12 mouse cellular contexts compared by ENCODE assay signal in the genomic region with DNA sequence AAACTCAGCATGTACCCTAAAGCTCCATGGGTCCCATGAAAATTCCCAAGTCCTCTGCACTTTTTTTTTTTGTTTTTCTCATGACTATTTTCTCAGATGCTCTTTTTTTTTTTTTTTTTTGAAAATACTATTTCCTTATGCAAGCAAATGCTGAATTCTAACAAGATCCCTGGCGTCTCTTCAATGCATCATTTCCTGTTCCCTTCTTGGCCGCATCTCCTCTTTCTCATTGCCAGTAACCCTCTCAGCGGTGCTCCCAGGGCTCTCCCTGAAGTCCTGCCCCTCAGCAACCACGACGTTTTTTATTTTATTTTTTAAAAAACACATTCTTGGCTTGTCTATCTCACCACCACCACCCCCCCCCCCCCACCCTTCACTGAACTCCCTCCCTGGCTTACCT.
DNase-seq lines count a peak whose midpoint lies in the region; ATAC-seq and TF ChIP-seq lines count a peak whose summit lies in the region.
"Had no signal": no experiment of that assay in that cellular context is flagged by ENCODE, and none has a peak within 500 bp of the region (broad histone marks: within the 10 kb centered on the region; RNA-seq: fewer than 3 reads in every experiment).

No protein-coding gene starts in this region.

- H3K27ac ChIP-seq in embryonic facial prominence, embryonic 14.5 days (replicated peaks; ENCODE audit: low read depth, low read length) = peak overlapping the region; percentile 39; the same call in 1 of the 2 replicates
- H3K27ac ChIP-seq in embryonic facial prominence, embryonic 10.5 days (replicated peaks) = no peak overlapping the region
- H3K27ac ChIP-seq in kidney, postnatal 0 days = no peak overlapping the region
- peak overlapping the region; percentile 31; the same call in 1 of the 2 replicates for H3K27ac ChIP-seq in heart, embryonic 15.5 days
- no peak overlapping the region for H3K27ac ChIP-seq in stomach, postnatal 0 days (replicated peaks)
- H3K27ac ChIP-seq: limb, embryonic 12.5 days had no signal

- ATAC-seq in embryonic facial prominence, embryonic 14.5 days (ENCODE audit: low read depth) = no peak
- no peak for ATAC-seq in kidney, postnatal 0 days (replicated peaks; ENCODE audit: low FRiP score, low read depth)
- ATAC-seq in heart, embryonic 15.5 days (replicated peaks; ENCODE audit: insufficient number of reproducible peaks, insufficient read depth, low FRiP score, low read depth) = no peak
- no peak for ATAC-seq in stomach, postnatal 0 days (ENCODE audit: low FRiP score, low TSS enrichment)

- peaks cover 21% of the 10 kb centered on the region for H3K4me1 ChIP-seq in embryonic facial prominence, embryonic 14.5 days (ENCODE audit: control insufficient read depth, insufficient read depth, low read length)
- peaks cover 21% of the 10 kb centered on the region for H3K4me1 ChIP-seq in embryonic facial prominence, embryonic 10.5 days
- no peaks in the 10 kb centered on the region for H3K4me1 ChIP-seq in kidney, postnatal 0 days (replicated peaks; ENCODE audit: insufficient read depth, low read length)
- H3K4me1 ChIP-seq in heart, embryonic 15.5 days (replicated peaks) = peaks cover 18% of the 10 kb centered on the region
- no peaks in the 10 kb centered on the region for H3K4me1 ChIP-seq in stomach, postnatal 0 days (replicated peaks; ENCODE audit: control insufficient read depth, insufficient read depth)

- peak; percentile 81 for DNase-seq in embryonic facial prominence, embryonic 14.5 days (ENCODE audit: low spot score)
- DNase-seq in embryonic facial prominence, embryonic 10.5 days (ENCODE audit: low spot score) = no peak
- DNase-seq in kidney, postnatal 0 days (ENCODE audit: low spot score) = peak; percentile 48
- DNase-seq in kidney, postnatal 4 days = no peak
- peak; percentile 70 for DNase-seq in 416B (ENCODE audit: low read depth)
- no peak for DNase-seq in stomach, postnatal 0 days (ENCODE audit: low spot score)
- DNase-seq in cerebellum, adult 11 months = no peak
- DNase-seq: adrenal gland, postnatal 14 days; retina, postnatal 1 day; thymus, postnatal 25 days had no signal

- H3K27me3 ChIP-seq in embryonic facial prominence, embryonic 14.5 days (replicated peaks; ENCODE audit: control insufficient read depth, insufficient read depth, low read length) = no peaks in the 10 kb centered on the region
- no peaks in the 10 kb centered on the region; the same call in 1 of the 2 replicates for H3K27me3 ChIP-seq in embryonic facial prominence, embryonic 10.5 days (replicated peaks; ENCODE audit: low read depth, poor library complexity, severe bottlenecking)
- H3K27me3 ChIP-seq in kidney, postnatal 0 days (ENCODE audit: insufficient read depth, low read length) = no peaks in the 10 kb centered on the region
- H3K27me3 ChIP-seq in heart, embryonic 15.5 days = no peaks in the 10 kb centered on the region
- H3K27me3 ChIP-seq in stomach, postnatal 0 days (ENCODE audit: control insufficient read depth, insufficient read depth, low read length) = no peaks in the 10 kb centered on the region; the same call in 1 of the 2 replicates

- no peak overlapping the region for H3K4me3 ChIP-seq in embryonic facial prominence, embryonic 14.5 days (ENCODE audit: low read depth, low read length)
- H3K4me3 ChIP-seq in embryonic facial prominence, embryonic 10.5 days = no peak overlapping the region
- no peak overlapping the region for H3K4me3 ChIP-seq in kidney, postnatal 0 days (replicated peaks; ENCODE audit: low read depth, low read length)
- no peak overlapping the region for H3K4me3 ChIP-seq in heart, embryonic 15.5 days
- H3K4me3 ChIP-seq in stomach, postnatal 0 days (ENCODE audit: low read depth, low read length) = no peak overlapping the region
- H3K4me3 ChIP-seq: limb, embryonic 12.5 days had no signal

- H3K36me3 ChIP-seq in embryonic facial prominence, embryonic 14.5 days (ENCODE audit: control insufficient read depth, insufficient read depth, low read length) = no peaks in the 10 kb centered on the region
- H3K36me3 ChIP-seq in embryonic facial prominence, embryonic 10.5 days (replicated peaks) = no peaks in the 10 kb centered on the region
- H3K36me3 ChIP-seq in kidney, postnatal 0 days (ENCODE audit: insufficient read depth, low read length) = no peaks in the 10 kb centered on the region
- H3K36me3 ChIP-seq in heart, embryonic 15.5 days = no peaks in the 10 kb centered on the region; the same call in 1 of the 2 replicates
- no peaks in the 10 kb centered on the region for H3K36me3 ChIP-seq in stomach, postnatal 0 days (ENCODE audit: control insufficient read depth, insufficient read depth, low read length)
- H3K36me3 ChIP-seq: limb, embryonic 12.5 days had no signal

- H3K4me2 ChIP-seq in embryonic facial prominence, embryonic 14.5 days (ENCODE audit: low read depth, low read length) = no peak overlapping the region
- no peak overlapping the region for H3K4me2 ChIP-seq in kidney, postnatal 0 days (ENCODE audit: low read length)
- no peak overlapping the region for H3K4me2 ChIP-seq in heart, embryonic 15.5 days
- H3K4me2 ChIP-seq in stomach, postnatal 0 days (replicated peaks; ENCODE audit: low read depth) = no peak overlapping the region
- H3K4me2 ChIP-seq: limb, embryonic 12.5 days had no signal

- H3K9ac ChIP-seq in embryonic facial prominence, embryonic 14.5 days (ENCODE audit: low read depth, low read length) = no peak overlapping the region
- no peak overlapping the region for H3K9ac ChIP-seq in kidney, postnatal 0 days (ENCODE audit: low read depth, low read length)
- H3K9ac ChIP-seq in heart, embryonic 15.5 days = no peak overlapping the region
- H3K9ac ChIP-seq in stomach, postnatal 0 days (ENCODE audit: low read length) = no peak overlapping the region
- H3K9ac ChIP-seq: limb, embryonic 12.5 days had no signal

- 40% methylated on average over 5 of the region's 5 CpGs for WGBS in embryonic facial prominence, embryonic 14.5 days
- 77% methylated on average over 5 of the region's 5 CpGs for WGBS in embryonic facial prominence, embryonic 10.5 days
- 44% methylated on average over 5 of the region's 5 CpGs for WGBS in kidney, postnatal 0 days
- 63% methylated on average over 5 of the region's 5 CpGs for whole genome bisulfite sequencing in heart, embryonic 15.5 days
- 46% methylated on average over 5 of the region's 5 CpGs for WGBS in stomach, postnatal 0 days

- no peak for TF ChIP-seq EP300 in stomach, postnatal 0 days (optimal IDR thresholded peaks at IDR 0.05)

- no peaks in the 10 kb centered on the region for H3K9me3 ChIP-seq in embryonic facial prominence, embryonic 14.5 days (ENCODE audit: control insufficient read depth, low read length)
- no peaks in the 10 kb centered on the region for H3K9me3 ChIP-seq in embryonic facial prominence, embryonic 10.5 days
- no peaks in the 10 kb centered on the region for H3K9me3 ChIP-seq in kidney, postnatal 0 days (replicated peaks; ENCODE audit: low read length)
- H3K9me3 ChIP-seq in heart, embryonic 15.5 days (replicated peaks) = no peaks in the 10 kb centered on the region
- H3K9me3 ChIP-seq in stomach, postnatal 0 days (ENCODE audit: control insufficient read depth, low read length) = no peaks in the 10 kb centered on the region
- H3K9me3 ChIP-seq: limb, embryonic 12.5 days had no signal

- no peak for TF ChIP-seq CTCF in kidney, postnatal 0 days (IDR thresholded peaks at IDR 0.05; ENCODE audit: low read depth)
- no peak for TF ChIP-seq CTCF in stomach, postnatal 0 days (IDR thresholded peaks at IDR 0.05; ENCODE audit: low read depth)

Comparison
In these comparisons a context has a peak if more than half of its experiments do, and no peak if none do; other contexts are left out.
1. DNase-seq: peak in embryonic facial prominence, embryonic 14.5 days (single experiment), kidney, postnatal 0 days (single experiment) and 416B (single experiment); none in embryonic facial prominence, embryonic 10.5 days (single experiment), kidney, postnatal 4 days (0 of 2), stomach, postnatal 0 days (single experiment) and cerebellum, adult 11 months (single experiment).
2. H3K27ac ChIP-seq: peak in embryonic facial prominence, embryonic 14.5 days (single experiment) and heart, embryonic 15.5 days (single experiment); none in embryonic facial prominence, embryonic 10.5 days (single experiment), kidney, postnatal 0 days (single experiment) and stomach, postnatal 0 days (single experiment).